Mouse (Mus musculus): ENCODE results near the gene Ssc4d. TPM values are rescaled to one million over a fixed set of nuclear protein-coding genes. Genes with fewer than 3 reads are reported as not detected.

Ssc4d gene
- polyA plus RNA-seq (2014; fragmentation: Nextera tagmentation; extraction: Ambion mirVana): 4.6 and 5.7 TPM in 2 replicates

DNA sequence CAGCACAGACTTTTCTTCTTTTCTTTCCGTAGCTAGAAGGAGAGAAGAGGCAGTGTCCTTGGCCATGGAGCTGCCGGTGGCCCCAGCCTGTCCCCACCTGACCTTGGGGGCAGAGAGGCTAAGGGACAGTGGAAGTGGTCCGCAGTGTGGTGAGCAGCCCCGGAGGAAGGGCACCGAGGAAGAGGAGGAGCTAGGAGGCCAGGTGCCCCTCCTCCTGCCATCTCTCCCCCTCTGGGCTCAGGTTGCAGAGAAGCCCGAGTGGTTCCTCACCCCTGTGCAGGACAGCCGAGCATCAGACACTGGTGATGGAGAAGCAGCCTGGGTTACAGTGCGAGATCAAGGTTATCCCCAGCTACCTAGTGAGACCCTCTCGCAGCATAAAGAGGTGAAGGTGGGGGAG, at the start of gene Ssc4d:
Gene Ssc4d (minus strand): TSS at position 167 of the 400 bp plus-strand sequence.
- peak within 1 kb of the TSS; percentile 12; the same call in 1 of the 2 replicates for H3K4me3 ChIP-seq (ENCODE audit: low read depth, low read length)
- no peaks in the 10 kb centered on the region for H3K4me1 ChIP-seq (ENCODE audit: control insufficient read depth, insufficient read depth, low read length)
- no peaks in the 10 kb centered on the region for H3K27me3 ChIP-seq (ENCODE audit: control insufficient read depth, insufficient read depth, low read length)
- peak within 1 kb of the TSS; percentile 37 for H3K4me2 ChIP-seq (ENCODE audit: low read depth, severe bottlenecking)
- 14% methylated on average over 9 of the region's 9 CpGs for WGBS
- no peaks in the 10 kb centered on the region for H3K36me3 ChIP-seq (ENCODE audit: control insufficient read depth, insufficient read depth, low read length)
- H3K9me3 ChIP-seq (ENCODE audit: control insufficient read depth, low read length): no peaks in the 10 kb centered on the region
- ATAC-seq (ENCODE audit: insufficient number of reproducible peaks, low FRiP score, low TSS enrichment, low read depth): no peak
- peak within 1 kb of the TSS; percentile 34; the same call in 1 of the 2 replicates for H3K9ac ChIP-seq (ENCODE audit: low read length)
- H3K27ac ChIP-seq (replicated peaks; ENCODE audit: low read depth, low read length): no peak within 1 kb of the TSS
- no peak for DNase-seq (ENCODE audit: low spot score)

- no peaks in the 10 kb centered on the region for H3K9me3 ChIP-seq (ENCODE audit: control insufficient read depth, low read length)
- H3K4me2 ChIP-seq (ENCODE audit: low read depth, severe bottlenecking): no peak overlapping the region
- H3K4me1 ChIP-seq (ENCODE audit: control insufficient read depth, insufficient read depth, low read length): no peaks in the 10 kb centered on the region
- DNase-seq (ENCODE audit: low spot score) (no peak), ATAC-seq (ENCODE audit: insufficient number of reproducible peaks, low FRiP score, low TSS enrichment, low read depth) (no peak)
- H3K27me3 ChIP-seq (ENCODE audit: control insufficient read depth, insufficient read depth, low read length): no peaks in the 10 kb centered on the region
- H3K9ac ChIP-seq (ENCODE audit: low read length): no peak overlapping the region
- no peak overlapping the region for H3K27ac ChIP-seq (replicated peaks; ENCODE audit: low read depth, low read length)
- WGBS: 47% methylated on average over 1 of the region's 1 CpGs
- H3K4me3 ChIP-seq (ENCODE audit: low read depth, low read length): no peak overlapping the region
- 0 out of 2 replicates have a peak, but pooled peaks cover 3% of the 10 kb centered on the region for H3K36me3 ChIP-seq (ENCODE audit: control insufficient read depth, insufficient read depth, low read length)
Observed at GRCm38 (mm10) chr5:136019907-136020306, 45.6 kb upstream of the Ssc4d start.

DNA sequence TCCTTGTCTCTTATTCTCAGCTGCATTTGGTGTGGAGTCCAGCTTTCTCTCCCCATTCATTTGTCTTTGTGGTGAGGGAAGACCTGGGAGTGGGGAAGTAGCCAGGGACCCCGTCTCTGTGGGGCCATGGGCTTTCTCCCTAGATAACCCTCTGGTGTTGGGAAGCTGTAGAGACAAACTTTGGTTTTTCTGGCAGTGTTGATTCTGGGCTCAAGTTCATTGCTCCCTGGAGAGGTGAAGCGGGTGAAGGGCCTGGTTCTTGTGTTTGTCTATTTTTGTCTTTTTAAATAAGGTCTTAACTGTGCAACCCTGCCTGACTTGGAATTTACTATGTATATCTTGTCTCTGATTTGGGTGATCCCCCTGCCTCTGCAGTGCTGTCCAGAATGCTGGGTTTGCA, 44.4 kb upstream of the Ssc4d start:
- no peaks in the 10 kb centered on the region for H3K27me3 ChIP-seq (ENCODE audit: control insufficient read depth, insufficient read depth, low read length)
- peaks cover 4% of the 10 kb centered on the region; the same call in 1 of the 2 replicates for H3K36me3 ChIP-seq (ENCODE audit: control insufficient read depth, insufficient read depth, low read length)
- H3K4me3 ChIP-seq (ENCODE audit: low read depth, low read length): no peak overlapping the region
- H3K9ac ChIP-seq (ENCODE audit: low read length): no peak overlapping the region
- no peak overlapping the region for H3K4me2 ChIP-seq (ENCODE audit: low read depth, severe bottlenecking)
- no peak for DNase-seq (ENCODE audit: low spot score)
- no peaks in the 10 kb centered on the region for H3K4me1 ChIP-seq (ENCODE audit: control insufficient read depth, insufficient read depth, low read length)
- no peak for ATAC-seq (ENCODE audit: insufficient number of reproducible peaks, low FRiP score, low TSS enrichment, low read depth)
- WGBS: 92% methylated on average over 2 of the region's 2 CpGs
- H3K27ac ChIP-seq (replicated peaks; ENCODE audit: low read depth, low read length): no peak overlapping the region
- no peaks in the 10 kb centered on the region for H3K9me3 ChIP-seq (ENCODE audit: control insufficient read depth, low read length)

GRCm38 (mm10) chr5:136017262-136017661, 42.9 kb upstream of the Ssc4d start:
- ATAC-seq (ENCODE audit: insufficient number of reproducible peaks, low FRiP score, low TSS enrichment, low read depth) (no peak), DNase-seq (ENCODE audit: low spot score) (no peak)
- Histone ChIP-seq H3K4me1 (ENCODE audit: control insufficient read depth, insufficient read depth, low read length) (no peaks in the 10 kb centered on the region), H3K9ac (ENCODE audit: low read length) (no peak overlapping the region), H3K27me3 (ENCODE audit: control insufficient read depth, insufficient read depth, low read length) (no peaks in the 10 kb centered on the region), H3K36me3 (ENCODE audit: control insufficient read depth, insufficient read depth, low read length) (peaks cover 8% of the 10 kb centered on the region; the same call in 1 of the 2 replicates), H3K9me3 (ENCODE audit: control insufficient read depth, low read length) (no peaks in the 10 kb centered on the region), H3K4me2 (ENCODE audit: low read depth, severe bottlenecking) (no peak overlapping the region), H3K27ac (replicated peaks; ENCODE audit: low read depth, low read length) (no peak overlapping the region), H3K4me3 (ENCODE audit: low read depth, low read length) (no peak overlapping the region)
- WGBS: 89% methylated on average over 6 of the region's 6 CpGs

GRCm38 (mm10) chr5:136016014-136016876, 41.9 kb upstream of the Ssc4d start:
- no peaks in the 10 kb centered on the region for H3K9me3 ChIP-seq (ENCODE audit: control insufficient read depth, low read length)
- WGBS: 85% methylated on average over 10 of the region's 10 CpGs
- no peaks in the 10 kb centered on the region for H3K4me1 ChIP-seq (ENCODE audit: control insufficient read depth, insufficient read depth, low read length)
- ATAC-seq (ENCODE audit: insufficient number of reproducible peaks, low FRiP score, low TSS enrichment, low read depth) (no peak), DNase-seq (ENCODE audit: low spot score) (no peak)
- H3K9ac ChIP-seq (ENCODE audit: low read length): no peak overlapping the region
- no peak overlapping the region for H3K4me3 ChIP-seq (ENCODE audit: low read depth, low read length)
- no peaks in the 10 kb centered on the region for H3K27me3 ChIP-seq (ENCODE audit: control insufficient read depth, insufficient read depth, low read length)
- no peak overlapping the region for H3K4me2 ChIP-seq (ENCODE audit: low read depth, severe bottlenecking)
- peaks cover 8% of the 10 kb centered on the region; the same call in 1 of the 2 replicates for H3K36me3 ChIP-seq (ENCODE audit: control insufficient read depth, insufficient read depth, low read length)
- H3K27ac ChIP-seq (replicated peaks; ENCODE audit: low read depth, low read length): no peak overlapping the region

DNA sequence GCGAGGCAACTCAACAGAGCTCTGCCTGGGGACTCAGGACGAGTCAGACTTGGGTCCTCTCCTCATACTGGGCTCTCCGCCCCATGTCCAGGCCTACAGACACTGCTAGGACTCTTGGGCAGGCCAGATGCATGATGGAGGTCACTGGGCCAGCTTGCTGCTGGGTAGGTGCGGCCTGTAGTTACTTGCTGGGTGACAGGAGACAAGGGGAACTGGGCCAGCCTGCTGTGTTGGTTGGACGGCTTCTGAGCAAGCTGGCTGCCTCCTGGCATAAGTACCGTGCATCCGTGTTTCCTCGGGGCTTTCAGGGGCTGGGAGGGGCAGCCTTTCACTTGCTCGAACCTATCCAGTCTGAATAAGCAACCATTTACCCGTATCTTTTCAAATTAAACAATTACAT, 41.3 kb upstream of the Ssc4d start:
- H3K9ac ChIP-seq (ENCODE audit: low read length): no peak overlapping the region
- no peaks in the 10 kb centered on the region for H3K27me3 ChIP-seq (ENCODE audit: control insufficient read depth, insufficient read depth, low read length)
- ATAC-seq (ENCODE audit: insufficient number of reproducible peaks, low FRiP score, low TSS enrichment, low read depth) (no peak), DNase-seq (ENCODE audit: low spot score) (no peak)
- peaks cover 8% of the 10 kb centered on the region; the same call in 1 of the 2 replicates for H3K36me3 ChIP-seq (ENCODE audit: control insufficient read depth, insufficient read depth, low read length)
- no peak overlapping the region for H3K4me2 ChIP-seq (ENCODE audit: low read depth, severe bottlenecking)
- no peaks in the 10 kb centered on the region for H3K9me3 ChIP-seq (ENCODE audit: control insufficient read depth, low read length)
- no peaks in the 10 kb centered on the region for H3K4me1 ChIP-seq (ENCODE audit: control insufficient read depth, insufficient read depth, low read length)
- H3K4me3 ChIP-seq (ENCODE audit: low read depth, low read length): no peak overlapping the region
- 86% methylated on average over 10 of the region's 10 CpGs for WGBS
- H3K27ac ChIP-seq (replicated peaks; ENCODE audit: low read depth, low read length): no peak overlapping the region

GRCm38 (mm10) chr5:136014877-136015276, 40.5 kb upstream of the Ssc4d start:
- WGBS: 84% methylated on average over 10 of the region's 10 CpGs
- no peak for ATAC-seq (ENCODE audit: insufficient number of reproducible peaks, low FRiP score, low TSS enrichment, low read depth)
- H3K9me3 ChIP-seq (ENCODE audit: control insufficient read depth, low read length): no peaks in the 10 kb centered on the region
- H3K9ac ChIP-seq (ENCODE audit: low read length): no peak overlapping the region
- no peaks in the 10 kb centered on the region for H3K4me1 ChIP-seq (ENCODE audit: control insufficient read depth, insufficient read depth, low read length)
- no peak overlapping the region for H3K4me3 ChIP-seq (ENCODE audit: low read depth, low read length)
- H3K27me3 ChIP-seq (ENCODE audit: control insufficient read depth, insufficient read depth, low read length): no peaks in the 10 kb centered on the region
- no peak overlapping the region for H3K4me2 ChIP-seq (ENCODE audit: low read depth, severe bottlenecking)
- no peak overlapping the region for H3K27ac ChIP-seq (replicated peaks; ENCODE audit: low read depth, low read length)
- no peak for DNase-seq (ENCODE audit: low spot score)
- peaks cover 8% of the 10 kb centered on the region; the same call in 1 of the 2 replicates for H3K36me3 ChIP-seq (ENCODE audit: control insufficient read depth, insufficient read depth, low read length)

- H3K27ac ChIP-seq (replicated peaks; ENCODE audit: low read depth, low read length): no peak overlapping the region
- ATAC-seq (ENCODE audit: insufficient number of reproducible peaks, low FRiP score, low TSS enrichment, low read depth) (no peak), DNase-seq (ENCODE audit: low spot score) (no peak)
- 0 out of 2 replicates have a peak, but pooled peaks cover 3% of the 10 kb centered on the region for H3K4me1 ChIP-seq (ENCODE audit: control insufficient read depth, insufficient read depth, low read length)
- H3K4me2 ChIP-seq (ENCODE audit: low read depth, severe bottlenecking): no peak overlapping the region
- H3K4me3 ChIP-seq (ENCODE audit: low read depth, low read length): no peak overlapping the region
- H3K9ac ChIP-seq (ENCODE audit: low read length): no peak overlapping the region
- no peaks in the 10 kb centered on the region for H3K27me3 ChIP-seq (ENCODE audit: control insufficient read depth, insufficient read depth, low read length)
- whole genome bisulfite sequencing: 81% methylated on average over 7 of the region's 7 CpGs
- no peaks in the 10 kb centered on the region for H3K9me3 ChIP-seq (ENCODE audit: control insufficient read depth, low read length)
- peaks cover 3% of the 10 kb centered on the region; the same call in 1 of the 2 replicates for H3K36me3 ChIP-seq (ENCODE audit: control insufficient read depth, insufficient read depth, low read length)
Observed at GRCm38 (mm10) chr5:136007745-136008144, 33.4 kb upstream of the Ssc4d start.
